Mouse (Mus musculus) hindbrain, embryonic 16.5 days (tissue): ENCODE results near the gene Palm. TPM values are rescaled to one million over a fixed set of nuclear protein-coding genes. Genes with fewer than 3 reads are reported as not detected.

Experiments used
- ATAC-seq: fragments of 200-750 bp; cut with Nextera tagmentation; 2 replicates; pipeline ENCODE4 v1.8.0; 2017; ENCODE audit warnings: moderate TSS enrichment, moderate library complexity
- H3K27ac ChIP-seq: fragments of 300-500 bp; sonication (generic); 2 replicates; pipeline ENCODE4 v1.5.1; 2014; ENCODE audit warnings: low read depth, mild to moderate bottlenecking, control low read depth, low read length, moderate library complexity
- H3K27me3 ChIP-seq: fragments of 300-500 bp; sonication (generic); replicated peaks from 2 replicates; pipeline ENCODE4 v1.6.1; 2014; ENCODE audit warnings: low read length; ENCODE audit not compliant: control insufficient read depth, insufficient read depth
- H3K36me3 ChIP-seq: fragments of 300-500 bp; sonication (generic); 2 replicates; pipeline ENCODE4 v1.6.1; 2014; ENCODE audit warnings: mild to moderate bottlenecking, low read length, moderate library complexity, mixed read lengths; ENCODE audit not compliant: control insufficient read depth, insufficient read depth
- H3K4me1 ChIP-seq: fragments of 300-500 bp; sonication (generic); 2 replicates; pipeline ENCODE4 v1.6.1; 2014; ENCODE audit warnings: low read depth, low read length; ENCODE audit not compliant: control insufficient read depth, insufficient read depth
- H3K4me2 ChIP-seq: fragments of 300-500 bp; sonication (generic); 2 replicates; pipeline ENCODE4 v1.6.1; 2014; ENCODE audit warnings: mild to moderate bottlenecking, low read length, control low read depth, moderate library complexity
- H3K4me3 ChIP-seq: fragments of 300-500 bp; sonication (generic); 2 replicates; pipeline ENCODE4 v1.5.1; 2014; ENCODE audit warnings: mild to moderate bottlenecking, low read length, control low read depth, moderate library complexity
- H3K9ac ChIP-seq: fragments of 300-500 bp; sonication (generic); 2 replicates; pipeline ENCODE4 v1.6.1; 2014; ENCODE audit warnings: low read depth, mild to moderate bottlenecking, control low read depth, low read length, moderate library complexity
- H3K9me3 ChIP-seq: fragments of 300-500 bp; sonication (generic); 2 replicates; pipeline ENCODE4 v1.6.1; 2014; ENCODE audit warnings: mild to moderate bottlenecking, low read length, moderate library complexity; ENCODE audit not compliant: control insufficient read depth
- WGBS: fragments of 180-500 bp; shearing (Covaris S2); extraction: QIAGEN DNeasy Blood & Tissue Kit; methylation state at CpG from one replicate; pipeline ENCODE4 v1.1.7; 2014; 5-methylcytosine and 5-hydroxymethylcytosine counted together
- polyA plus RNA-seq: library from polyadenylated mRNA; unstranded; fragments of >200 nt; fragmentation: Nextera tagmentation; extraction: Ambion mirVana; gene quantifications from 2 replicates; pipeline ENCODE4 v1.2.1, GENCODE M21; 2015

The Palm gene
- polyA plus RNA-seq, 1 experiment from 2014 or later: 297 TPM

DNA sequence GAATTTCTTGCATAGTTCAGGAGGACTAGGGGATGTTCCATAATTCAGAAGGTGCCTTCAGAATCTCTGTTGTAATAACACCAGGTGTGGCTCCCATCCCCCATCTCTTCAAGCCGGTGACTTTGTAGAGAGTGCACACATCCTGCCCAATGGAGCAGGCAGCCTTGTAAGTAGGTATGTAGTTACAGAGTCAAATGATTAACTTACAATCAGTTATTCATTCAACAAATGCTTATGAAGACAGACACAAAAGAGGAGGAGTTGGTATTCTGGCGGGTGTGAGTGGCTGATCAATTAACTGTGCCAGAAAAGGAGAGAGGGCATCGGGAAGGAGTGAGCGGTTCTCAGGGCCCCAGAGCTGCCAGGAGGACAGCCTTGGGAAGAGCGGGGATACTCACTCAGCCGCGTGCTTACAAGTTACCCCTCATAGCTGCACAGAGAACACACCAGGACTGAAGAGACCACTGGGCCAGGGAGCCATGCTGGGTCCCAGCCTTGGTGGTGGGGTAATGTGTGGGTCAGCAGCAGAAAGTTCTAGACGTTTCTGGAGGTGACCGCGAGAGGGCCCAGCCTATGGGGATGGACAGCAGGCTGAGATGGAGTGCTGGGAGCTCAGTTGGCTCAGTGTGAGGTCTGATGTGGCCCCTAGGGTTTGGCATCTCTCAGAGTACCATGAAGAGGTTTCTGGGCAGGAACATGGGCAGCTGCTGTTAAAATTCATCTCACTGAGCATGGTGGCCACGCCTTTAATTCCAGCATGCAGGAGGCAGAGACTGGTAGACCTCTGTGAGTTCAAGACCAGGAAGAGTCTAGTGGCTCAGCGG, 22.5 kb downstream of the Palm start:
- Histone ChIP-seq H3K27ac (no peak overlapping the region), H3K4me2 (no peak overlapping the region), H3K4me1 (no peaks in the 10 kb centered on the region), H3K9ac (no peak overlapping the region), H3K27me3 (no peaks in the 10 kb centered on the region), H3K36me3 (peaks cover 46% of the 10 kb centered on the region), H3K4me3 (no peak overlapping the region), H3K9me3 (no peaks in the 10 kb centered on the region)
- no peak for ATAC-seq
- 83% methylated on average over 12 of the region's 12 CpGs for WGBS

DNA sequence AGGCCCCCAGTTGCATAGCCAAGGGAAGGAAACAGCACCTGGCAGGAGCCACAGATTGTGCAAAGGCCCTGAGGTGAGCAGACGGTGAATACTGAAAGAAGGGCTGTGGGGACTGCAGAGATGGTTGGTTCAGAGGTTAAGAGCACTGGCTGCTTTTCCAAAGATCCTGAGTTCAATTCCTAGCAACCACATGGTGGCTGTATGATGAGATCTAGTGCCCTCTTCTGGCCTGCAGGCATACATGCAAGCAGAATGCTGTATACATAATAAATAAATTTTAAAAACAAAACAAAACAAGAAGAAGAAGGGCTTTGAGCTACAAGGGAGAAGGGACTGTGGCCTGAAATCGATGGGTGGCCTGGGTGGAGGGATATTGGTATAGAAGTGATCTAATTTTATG, 23.7 kb downstream of the Palm start:
- no peaks in the 10 kb centered on the region for H3K27me3 ChIP-seq
- no peak overlapping the region for H3K4me3 ChIP-seq
- no peak overlapping the region for H3K4me2 ChIP-seq
- H3K9ac ChIP-seq: no peak overlapping the region
- H3K9me3 ChIP-seq: no peaks in the 10 kb centered on the region
- H3K36me3 ChIP-seq: peaks cover 40% of the 10 kb centered on the region
- H3K27ac ChIP-seq: no peak overlapping the region
- no peak for ATAC-seq
- 86% methylated on average over 2 of the region's 2 CpGs for WGBS
- H3K4me1 ChIP-seq: no peaks in the 10 kb centered on the region

DNA sequence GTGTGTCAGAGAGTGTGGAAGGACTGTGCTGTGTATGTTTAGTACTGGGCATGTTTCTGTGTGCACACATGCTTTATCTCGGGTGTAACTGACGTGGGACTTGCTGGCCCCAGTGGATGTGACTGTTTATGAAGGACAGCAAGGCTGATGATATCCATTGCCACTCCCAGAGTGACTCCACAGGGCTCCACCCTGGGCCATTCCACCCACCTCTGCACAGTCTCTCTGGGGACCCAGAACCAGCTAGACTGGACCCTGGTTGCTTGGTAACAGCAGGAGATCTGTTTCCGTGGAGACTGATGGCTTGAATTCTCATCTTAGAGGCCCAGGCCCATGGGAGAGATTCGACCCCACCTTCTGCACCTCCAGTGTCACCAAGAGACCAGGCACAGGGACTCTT, 24.9 kb downstream of the Palm start:
- 67% methylated on average over 4 of the region's 4 CpGs for WGBS
- H3K4me2 ChIP-seq: no peak overlapping the region
- no peaks in the 10 kb centered on the region for H3K9me3 ChIP-seq
- no peak overlapping the region for H3K9ac ChIP-seq
- no peak overlapping the region for H3K27ac ChIP-seq
- no peaks in the 10 kb centered on the region for H3K4me1 ChIP-seq
- H3K36me3 ChIP-seq: peaks cover 35% of the 10 kb centered on the region
- H3K4me3 ChIP-seq: no peak overlapping the region
- H3K27me3 ChIP-seq: no peaks in the 10 kb centered on the region
- ATAC-seq: no peak

DNA sequence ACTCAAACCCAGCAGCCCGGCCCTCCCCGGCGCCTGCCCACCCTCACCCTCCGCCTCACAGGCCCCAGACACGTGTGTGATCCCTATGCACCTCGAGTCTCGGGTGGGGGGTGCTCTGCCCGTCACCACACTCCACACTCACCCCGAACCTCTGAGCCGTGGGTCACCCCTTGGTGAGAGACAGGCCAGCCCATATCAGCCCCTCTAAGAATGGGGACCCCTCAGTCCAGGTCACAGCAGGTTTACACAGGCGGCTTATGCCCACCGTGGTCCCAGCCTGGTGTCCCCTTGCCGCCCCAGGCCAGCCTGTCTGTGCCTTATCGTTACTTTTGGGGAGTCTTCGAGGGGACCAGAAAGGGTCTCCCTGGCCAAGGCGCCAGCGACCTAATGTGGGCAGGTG, 26.2 kb downstream of the Palm start:
- 89% methylated on average over 17 of the region's 17 CpGs for WGBS
- ATAC-seq: no peak
- no peaks in the 10 kb centered on the region for H3K9me3 ChIP-seq
- H3K27ac ChIP-seq: no peak overlapping the region
- H3K4me1 ChIP-seq: no peaks in the 10 kb centered on the region
- H3K9ac ChIP-seq: no peak overlapping the region
- H3K27me3 ChIP-seq: no peaks in the 10 kb centered on the region
- H3K4me3 ChIP-seq: no peak overlapping the region
- no peak overlapping the region for H3K4me2 ChIP-seq
- peaks cover 35% of the 10 kb centered on the region for H3K36me3 ChIP-seq

DNA sequence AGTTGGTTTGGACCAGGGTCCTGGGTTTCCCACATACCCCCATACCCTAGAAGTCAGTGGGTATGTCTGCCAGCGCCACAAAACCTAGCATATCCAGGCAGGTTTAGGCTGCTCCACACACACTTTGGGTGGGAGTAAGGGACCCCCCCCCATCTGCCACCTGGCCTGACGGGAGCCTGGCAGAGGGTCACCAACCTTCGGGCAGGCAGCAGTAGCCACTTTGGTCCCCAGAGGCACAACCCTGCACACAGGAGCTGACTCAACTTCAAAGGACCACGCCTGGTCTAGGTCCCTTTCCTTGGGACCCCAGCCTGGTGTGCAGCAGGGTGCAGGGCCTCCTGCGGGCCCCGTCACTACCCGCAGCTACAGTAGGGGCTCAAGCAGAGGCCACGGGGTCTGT, 26.9 kb downstream of the Palm start:
- no peak for ATAC-seq
- Histone ChIP-seq H3K4me1 (no peaks in the 10 kb centered on the region), H3K4me3 (no peak overlapping the region), H3K27me3 (no peaks in the 10 kb centered on the region), H3K9ac (no peak overlapping the region), H3K27ac (no peak overlapping the region), H3K4me2 (no peak overlapping the region), H3K9me3 (no peaks in the 10 kb centered on the region), H3K36me3 (peaks cover 29% of the 10 kb centered on the region)
- 84% methylated on average over 8 of the region's 8 CpGs for WGBS

DNA sequence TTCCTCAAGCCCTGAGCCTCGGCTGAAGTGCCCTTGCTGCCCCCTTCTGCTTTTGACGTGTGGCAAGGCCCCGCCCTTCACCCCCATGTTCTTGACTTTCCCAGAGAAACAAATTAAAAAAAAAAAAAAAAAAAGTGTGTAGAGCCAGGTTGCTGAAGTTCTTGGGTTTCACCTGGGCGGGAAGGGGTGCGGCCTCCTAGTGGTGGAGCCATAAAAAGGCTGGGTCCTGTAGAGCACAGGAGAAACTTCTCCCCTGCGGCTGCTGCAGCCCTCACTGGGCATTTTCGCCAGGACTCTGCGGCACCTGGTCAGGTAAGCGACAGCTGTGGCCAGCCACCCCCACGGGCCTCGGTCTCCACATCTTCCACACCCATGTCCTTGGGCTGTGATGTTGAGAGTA, 27.4 kb downstream of the Palm start, which contains the start of gene Misp:
Misp (plus strand) TSS at position 208 of the 400 bp plus-strand sequence.
- H3K4me2 ChIP-seq: no peak within 1 kb of the TSS
- no peaks in the 10 kb centered on the region for H3K4me1 ChIP-seq
- H3K4me3 ChIP-seq: no peak within 1 kb of the TSS
- no peaks in the 10 kb centered on the region for H3K9me3 ChIP-seq
- no peaks in the 10 kb centered on the region for H3K27me3 ChIP-seq
- 70% methylated on average over 11 of the region's 11 CpGs for WGBS
- peaks cover 26% of the 10 kb centered on the region for H3K36me3 ChIP-seq
- H3K9ac ChIP-seq: no peak within 1 kb of the TSS
- no peak within 1 kb of the TSS for H3K27ac ChIP-seq
- ATAC-seq: no peak

DNA sequence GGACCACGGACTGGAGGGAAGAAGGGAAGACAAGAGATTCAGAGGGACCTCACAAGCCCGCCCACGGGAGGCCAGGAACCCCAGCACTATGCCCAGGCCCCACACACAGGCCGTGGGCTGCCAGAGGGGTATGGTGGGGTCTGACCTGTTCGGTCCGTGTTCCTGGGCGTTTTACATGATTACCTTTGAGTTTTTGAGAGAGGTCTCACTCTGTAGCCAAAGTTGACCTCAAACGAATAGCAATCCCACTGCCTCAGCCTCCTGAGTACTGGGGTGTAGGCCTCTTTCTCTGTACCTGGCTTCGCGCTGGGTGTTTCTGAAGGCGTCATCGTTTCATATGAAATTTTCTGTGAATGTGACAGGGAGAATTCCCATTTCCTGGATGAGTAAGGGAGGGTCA, 28.4 kb downstream of the Palm start:
- no peaks in the 10 kb centered on the region for H3K27me3 ChIP-seq
- H3K9ac ChIP-seq: no peak overlapping the region
- peaks cover 17% of the 10 kb centered on the region for H3K36me3 ChIP-seq
- H3K9me3 ChIP-seq: no peaks in the 10 kb centered on the region
- ATAC-seq: no peak
- no peak overlapping the region for H3K27ac ChIP-seq
- no peak overlapping the region for H3K4me3 ChIP-seq
- 91% methylated on average over 12 of the region's 12 CpGs for WGBS
- no peaks in the 10 kb centered on the region for H3K4me1 ChIP-seq
- no peak overlapping the region for H3K4me2 ChIP-seq

DNA sequence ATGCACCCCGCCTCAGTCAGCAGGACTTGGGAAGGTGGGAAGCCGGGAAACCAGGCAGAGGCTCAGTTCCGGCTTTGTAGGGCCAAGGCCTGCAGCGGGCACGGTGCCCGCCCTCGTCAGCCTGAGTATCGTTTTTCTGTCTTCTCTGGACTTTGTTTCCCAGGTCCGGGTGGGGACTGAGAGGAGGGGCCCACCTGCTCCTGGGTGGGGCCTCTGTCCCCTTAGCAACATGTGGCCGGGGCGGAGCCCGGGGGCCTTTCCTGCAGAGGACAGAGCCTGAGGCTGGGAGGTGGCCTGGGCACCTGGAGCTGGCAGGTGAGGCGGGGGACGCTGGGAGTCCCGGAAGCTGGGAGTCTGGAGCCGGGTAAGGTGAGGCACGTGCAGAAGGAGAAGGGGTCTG, 29.0 kb downstream of the Palm start:
- peaks cover 14% of the 10 kb centered on the region for H3K36me3 ChIP-seq
- peak; percentile 19; the same call in 1 of the 2 replicates for ATAC-seq
- H3K4me2 ChIP-seq: no peak overlapping the region

DNA sequence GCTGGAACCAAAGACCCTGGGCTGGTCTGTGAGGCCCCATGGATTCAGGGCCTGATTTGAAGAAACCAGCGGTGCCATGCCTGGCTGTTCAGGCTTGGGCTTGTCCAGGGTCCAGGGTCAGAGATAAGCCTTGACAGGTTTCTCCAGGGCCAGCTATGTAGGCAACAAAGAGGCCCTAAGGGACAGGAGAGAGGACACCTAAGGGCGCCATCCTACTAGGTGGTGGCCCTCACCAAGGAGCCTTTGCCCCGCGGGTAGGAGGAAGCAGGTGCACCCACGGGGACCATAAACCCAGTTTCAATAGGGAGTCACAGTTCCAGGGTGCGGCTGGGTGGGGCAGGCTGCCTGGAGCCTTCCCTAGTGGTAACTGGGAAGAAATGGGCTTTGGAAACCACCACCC, 29.6 kb downstream of the Palm start:
- peaks cover 14% of the 10 kb centered on the region for H3K36me3 ChIP-seq
- H3K27ac ChIP-seq: no peak overlapping the region
- H3K4me2 ChIP-seq: no peak overlapping the region
- no peaks in the 10 kb centered on the region for H3K27me3 ChIP-seq
- ATAC-seq: no peak
- H3K4me1 ChIP-seq: no peaks in the 10 kb centered on the region
- H3K4me3 ChIP-seq: no peak overlapping the region
- H3K9ac ChIP-seq: no peak overlapping the region
- H3K9me3 ChIP-seq: no peaks in the 10 kb centered on the region
- WGBS: 79% methylated on average over 6 of the region's 6 CpGs

More for the DNA sequence above, 29.0 kb downstream of the Palm start:
- Histone ChIP-seq H3K9ac (0 out of 2 replicates have a peak overlapping the region, but pooled peaks have one; percentile 14), H3K27me3 (no peaks in the 10 kb centered on the region), H3K4me3 (no peak overlapping the region), H3K4me1 (no peaks in the 10 kb centered on the region), H3K9me3 (no peaks in the 10 kb centered on the region), H3K27ac (no peak overlapping the region)
- WGBS: 36% methylated on average over 13 of the region's 17 CpGs
